Mouse (Mus musculus) testis, adult 10 weeks (tissue): ENCODE measurements around the gene Lgals9. TPM values are rescaled to one million over a fixed set of nuclear protein-coding genes. Genes with fewer than 3 reads are reported as not detected.

Source experiments
- polyA plus RNA-seq: library from polyadenylated mRNA; stranded (reverse); fragments of 350-450 nt; fragmentation: Illumina TruSeq; extraction: RNeasy Lipid Tissue Mini Kit (QIAGEN cat#74804); gene quantifications from one replicate; pipeline ENCODE4 v1.2.3, GENCODE M21; 2014; ENCODE audit warnings: low read depth, low replicate concordance

Gene Lgals9
- polyA plus RNA-seq = 1.6 TPM

GRCm38 (mm10) chr11:78984483-78985177, at the start of gene Lgals9:
Gene Lgals9, minus strand, starts transcription at chr11:78984946.

GRCm38 (mm10) chr11:78920411-78920939, 64.3 kb downstream of the Lgals9 start, which contains the start of gene Nos2:
Gene Nos2, plus strand, starts transcription at chr11:78920787.

Other genes starting within 250 kb of the Lgals9 start
- 2.8 TPM for gene Ccnq, start 233.2 kb downstream of the Lgals9 start, polyA plus RNA-seq
- gene Lyrm9, start 158.4 kb downstream of the Lgals9 start, polyA plus RNA-seq = 26.6 TPM
- not detected for gene Nos2, start 64.2 kb downstream of the Lgals9 start, polyA plus RNA-seq
- 0.29 TPM for gene Ksr1, start 161.5 kb upstream of the Lgals9 start, polyA plus RNA-seq